Mouse (Mus musculus) heart, embryonic 14.5 days (tissue): ENCODE data around the gene Supv3l1. TPM values are rescaled to one million over a fixed set of nuclear protein-coding genes. Genes with fewer than 3 reads are reported as not detected.
"Not testable (repeated sequence)": the region's sequence is repeated elsewhere in the genome, so short reads cannot be mapped to it uniquely, and the experiment has no call there.

Source experiments
- ATAC-seq: fragments of 200-750 bp; cut with Nextera tagmentation; 2 replicates; pipeline ENCODE4 v1.8.0; 2017; ENCODE audit warnings: low read depth, moderate TSS enrichment; ENCODE audit not compliant: insufficient number of reproducible peaks, insufficient read depth, low FRiP score
- H3K27ac ChIP-seq, 2 experiments: fragments of 200-500 bp in 1 of 2; fragments of 300-500 bp in 1 of 2; sonication (generic) in 1 of 2; replicated peaks in 1 of 2; 2 replicates each; pipeline ENCODE4 v1.5.1; 2012 to 2014; ENCODE audit warnings: low read depth in 2 of 2, low read length in 2 of 2, control low read depth in 1 of 2, mild to moderate bottlenecking in 1 of 2, mixed read lengths in 1 of 2; ENCODE audit not compliant: control insufficient read depth in 1 of 2, insufficient read depth in 1 of 2
- H3K27me3 ChIP-seq: fragments of 300-500 bp; sonication (generic); 2 replicates; pipeline ENCODE4 v1.6.1; 2014; ENCODE audit warnings: mild to moderate bottlenecking, low read length, control low read depth; ENCODE audit not compliant: control insufficient read depth, insufficient read depth
- H3K36me3 ChIP-seq: fragments of 300-500 bp; sonication (generic); 2 replicates; pipeline ENCODE4 v1.6.1; 2014; ENCODE audit warnings: mild to moderate bottlenecking, control low read depth, low read length, mixed read lengths; ENCODE audit not compliant: control insufficient read depth, insufficient read depth
- H3K4me1 ChIP-seq, 2 experiments: fragments of 200-500 bp in 1 of 2; fragments of 300-500 bp in 1 of 2; sonication (generic) in 1 of 2; 2 replicates each; pipeline ENCODE4 v1.6.1; 2012 to 2014; ENCODE audit warnings: low read length in 2 of 2, control low read depth in 1 of 2, mixed read lengths in 1 of 2; ENCODE audit not compliant: control insufficient read depth in 2 of 2, insufficient read depth in 2 of 2
- H3K4me2 ChIP-seq: fragments of 300-500 bp; sonication (generic); 2 replicates; pipeline ENCODE4 v1.6.1; 2014; ENCODE audit warnings: mild to moderate bottlenecking, low read length
- H3K4me3 ChIP-seq, 2 experiments: fragments of 200-500 bp in 1 of 2; fragments of 300-500 bp in 1 of 2; sonication (generic) in 1 of 2; 2 replicates each; pipeline ENCODE4 v1.5.1; 2012 to 2014; ENCODE audit warnings: low read length in 2 of 2, mild to moderate bottlenecking in 2 of 2, control low read depth in 1 of 2, low read depth in 1 of 2, moderate library complexity in 1 of 2; ENCODE audit not compliant: control insufficient read depth in 1 of 2, insufficient read depth in 1 of 2
- H3K9ac ChIP-seq: fragments of 300-500 bp; sonication (generic); 2 replicates; pipeline ENCODE4 v1.6.1; 2014; ENCODE audit warnings: mild to moderate bottlenecking, low read length
- H3K9me3 ChIP-seq: fragments of 300-500 bp; sonication (generic); 2 replicates; pipeline ENCODE4 v1.6.1; 2016; ENCODE audit warnings: low read length, control low read depth; ENCODE audit not compliant: control insufficient read depth
- WGBS: fragments of 180-500 bp; shearing (Covaris S2); extraction: QIAGEN DNeasy Blood & Tissue Kit; methylation state at CpG from one replicate; pipeline ENCODE4 v1.1.7; 2014; 5-methylcytosine and 5-hydroxymethylcytosine counted together
- polyA plus RNA-seq: library from polyadenylated mRNA; unstranded; fragments of >200 nt; fragmentation: Nextera tagmentation; extraction: Ambion mirVana; gene quantifications from 2 replicates; pipeline ENCODE4 v1.2.1, GENCODE M21; 2014

Gene Supv3l1
- 29.2 and 29.5 TPM in 2 replicates for polyA plus RNA-seq

DNA sequence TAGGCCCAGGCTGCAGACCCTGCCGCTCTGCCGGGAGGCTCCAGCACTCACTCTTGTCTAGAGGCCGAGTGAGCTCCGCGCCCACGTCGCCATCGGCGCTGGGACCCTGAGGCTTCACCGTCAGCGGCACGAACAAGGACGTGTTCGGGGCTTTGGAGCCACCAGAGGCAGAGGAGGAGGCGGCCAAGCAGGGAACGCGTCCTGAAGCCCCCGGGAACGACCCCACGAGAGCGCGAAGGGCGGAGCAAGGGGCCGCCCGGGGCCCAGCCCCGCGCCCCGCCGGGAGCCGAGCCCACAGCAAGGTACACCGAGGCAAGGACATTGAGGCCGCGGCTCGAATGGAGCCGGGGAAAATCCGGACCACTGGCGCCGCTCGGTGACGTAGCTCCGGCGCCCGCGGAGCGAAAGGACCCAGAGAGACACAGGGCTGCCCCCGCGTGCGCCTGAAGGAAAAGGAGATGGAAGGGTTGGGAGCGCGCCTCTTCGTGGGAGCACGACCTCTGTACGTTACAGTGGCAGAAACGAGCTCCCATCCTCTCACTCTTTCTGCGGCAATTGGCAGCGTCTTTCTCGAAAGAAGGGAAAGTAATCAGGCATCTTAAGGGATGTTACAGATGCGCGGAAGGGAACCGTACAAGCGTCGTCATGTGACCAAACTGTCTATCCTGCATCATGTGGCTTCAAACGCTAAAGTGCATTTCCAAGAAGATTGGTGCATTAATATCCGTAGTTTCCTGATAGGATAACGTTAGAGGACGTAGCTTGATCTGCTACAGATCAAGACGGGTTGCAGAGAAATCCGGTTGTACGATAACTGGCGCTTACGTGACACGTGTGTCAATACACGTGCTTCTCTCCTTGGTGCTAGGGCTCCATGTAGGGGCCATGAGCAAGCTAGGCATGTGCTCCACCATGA lies at the start of gene Supv3l1, which contains the start of gene 4930507D05Rik:
TSS of gene Supv3l1 (minus strand) at position 375 of the 916 bp plus-strand sequence.
TSS of gene 4930507D05Rik (plus strand) at position 126 of the 916 bp plus-strand sequence.
- Histone ChIP-seq H3K9ac (peak within 1 kb of the TSS; percentile 99), H3K27ac (peak within 1 kb of the TSS; percentile 83 to 89), H3K4me3 (peak within 1 kb of the TSS; percentile 95 to 99), H3K4me2 (peak within 1 kb of the TSS; percentile 77), H3K27me3 (no peaks in the 10 kb centered on the region), H3K36me3 (peaks cover 33% of the 10 kb centered on the region), H3K4me1 (peaks cover 7 to 16% of the 10 kb centered on the region in 2 experiments; a peak in 3 of 4 replicates), H3K9me3 (no peaks in the 10 kb centered on the region)
- peak; percentile 85 for ATAC-seq
- WGBS: under 1% methylated on average over 73 of the region's 73 CpGs

DNA sequence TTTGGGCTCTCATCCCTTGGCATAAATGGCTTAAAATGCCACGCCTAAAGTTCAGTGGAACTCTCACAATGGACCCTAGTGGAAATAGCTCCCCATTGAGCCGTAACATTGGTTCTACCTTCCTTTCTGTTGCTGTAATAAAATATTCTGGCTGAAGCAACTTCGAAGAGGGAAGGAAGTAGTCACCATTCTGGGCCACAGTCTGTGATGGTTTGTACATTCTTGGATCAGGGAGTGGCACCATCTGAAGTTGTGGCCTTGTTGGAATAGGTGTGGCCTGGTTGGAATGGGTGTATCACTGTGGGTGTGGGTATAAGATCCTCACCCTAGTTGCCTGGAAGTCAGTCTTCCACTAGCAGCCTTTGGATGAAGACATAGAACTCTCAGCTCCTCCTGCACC lies 42.1 kb upstream of the Supv3l1 start:
- not testable (repeated sequence) for H3K9me3 ChIP-seq, H3K27me3 ChIP-seq, H3K4me3 ChIP-seq, H3K4me2 ChIP-seq, H3K4me1 ChIP-seq, H3K36me3 ChIP-seq, H3K9ac ChIP-seq, H3K27ac ChIP-seq, ATAC-seq
- 69% methylated on average over 3 of the region's 3 CpGs for WGBS

DNA sequence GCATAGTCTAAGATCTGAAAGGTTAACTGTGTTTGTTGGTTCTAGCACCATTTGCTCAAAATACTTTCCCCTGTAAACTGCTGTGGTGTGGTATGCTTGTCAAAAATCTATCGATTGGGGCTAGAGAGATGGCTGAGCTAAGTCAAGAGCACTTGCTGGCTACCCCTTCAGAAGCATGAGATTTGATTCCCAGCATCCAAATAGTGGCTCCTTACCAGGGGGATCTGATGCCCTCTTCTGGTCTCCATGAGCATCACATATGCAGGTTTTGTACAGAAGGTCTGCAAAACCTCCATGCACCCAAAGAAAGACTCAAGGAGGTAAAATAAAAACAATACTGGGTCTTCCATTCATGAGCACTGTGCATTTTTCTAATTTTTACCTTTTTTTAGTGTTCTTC lies 38.7 kb upstream of the Supv3l1 start:
- H3K27ac ChIP-seq: no peak overlapping the region

DNA sequence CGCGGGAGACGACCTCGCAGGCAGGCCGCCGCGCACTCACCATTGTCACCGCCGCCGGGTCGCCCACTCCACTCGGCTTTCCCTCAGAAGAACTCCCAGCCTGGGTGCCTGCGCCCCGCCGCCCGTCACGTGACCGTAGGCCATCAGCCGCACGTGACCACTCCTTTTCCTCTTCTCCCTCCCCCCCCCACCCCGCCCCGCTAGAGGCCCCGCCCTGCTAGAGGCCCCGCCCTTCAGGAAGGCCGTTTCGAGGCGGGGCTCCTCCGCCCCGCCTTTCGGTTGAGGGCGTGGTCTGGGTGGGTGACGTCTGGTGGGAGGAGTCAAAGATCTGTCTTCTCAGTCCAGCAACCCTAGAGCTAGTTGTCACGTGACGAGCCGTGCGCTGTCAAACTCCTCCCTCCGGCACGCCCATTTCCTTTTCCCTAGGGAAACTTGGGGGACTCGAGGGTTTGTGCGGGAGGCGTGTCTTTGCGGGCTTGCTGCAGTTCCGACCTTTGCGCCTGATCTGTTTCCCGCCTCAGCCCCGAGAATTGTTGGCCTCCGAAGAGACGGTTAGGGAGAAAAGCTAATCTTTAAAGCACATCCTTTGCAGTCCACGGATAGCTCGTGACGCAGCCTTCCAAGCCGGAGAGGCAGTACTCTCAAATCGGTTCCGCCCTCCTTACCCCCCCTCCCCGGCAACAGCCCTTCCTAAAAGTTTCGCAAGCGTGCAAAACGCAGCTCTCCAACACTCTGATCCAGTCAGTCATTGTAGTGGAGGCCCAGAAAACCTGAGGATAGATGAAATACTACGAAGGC lies 37.3 kb upstream of the Supv3l1 start, which contains the start of gene Vps26a:
TSS of gene Vps26a (minus strand) at position 188 of the 798 bp plus-strand sequence.
- Histone ChIP-seq H3K36me3 (no peaks in the 10 kb centered on the region), H3K4me2 (peak within 1 kb of the TSS; percentile 74), H3K4me1 (peaks cover 0 to 2% of the 10 kb centered on the region in 2 experiments; a peak in 1 of 4 replicates), H3K4me3 (peak within 1 kb of the TSS; percentile 87 to 99), H3K9me3 (no peaks in the 10 kb centered on the region), H3K9ac (peak within 1 kb of the TSS; percentile 84), H3K27ac (peak within 1 kb of the TSS; percentile 76 to 84), H3K27me3 (no peaks in the 10 kb centered on the region; the same call in 1 of the 2 replicates)
- ATAC-seq: peak; percentile 90
- WGBS: under 1% methylated on average over 45 of the region's 59 CpGs

More for the DNA sequence above, 38.7 kb upstream of the Supv3l1 start:
- no peak overlapping the region for H3K9ac ChIP-seq
- H3K4me2 ChIP-seq: no peak overlapping the region
- ATAC-seq: no peak
- H3K36me3 ChIP-seq: no peaks in the 10 kb centered on the region
- peaks cover 0 to 2% of the 10 kb centered on the region in 2 experiments; a peak in 1 of 4 replicates for H3K4me1 ChIP-seq
- H3K4me3 ChIP-seq: no peak overlapping the region
- WGBS: 8% methylated on average over 1 of the region's 1 CpGs
- H3K9me3 ChIP-seq: no peaks in the 10 kb centered on the region
- H3K27me3 ChIP-seq: no peaks in the 10 kb centered on the region; the same call in 1 of the 2 replicates

DNA sequence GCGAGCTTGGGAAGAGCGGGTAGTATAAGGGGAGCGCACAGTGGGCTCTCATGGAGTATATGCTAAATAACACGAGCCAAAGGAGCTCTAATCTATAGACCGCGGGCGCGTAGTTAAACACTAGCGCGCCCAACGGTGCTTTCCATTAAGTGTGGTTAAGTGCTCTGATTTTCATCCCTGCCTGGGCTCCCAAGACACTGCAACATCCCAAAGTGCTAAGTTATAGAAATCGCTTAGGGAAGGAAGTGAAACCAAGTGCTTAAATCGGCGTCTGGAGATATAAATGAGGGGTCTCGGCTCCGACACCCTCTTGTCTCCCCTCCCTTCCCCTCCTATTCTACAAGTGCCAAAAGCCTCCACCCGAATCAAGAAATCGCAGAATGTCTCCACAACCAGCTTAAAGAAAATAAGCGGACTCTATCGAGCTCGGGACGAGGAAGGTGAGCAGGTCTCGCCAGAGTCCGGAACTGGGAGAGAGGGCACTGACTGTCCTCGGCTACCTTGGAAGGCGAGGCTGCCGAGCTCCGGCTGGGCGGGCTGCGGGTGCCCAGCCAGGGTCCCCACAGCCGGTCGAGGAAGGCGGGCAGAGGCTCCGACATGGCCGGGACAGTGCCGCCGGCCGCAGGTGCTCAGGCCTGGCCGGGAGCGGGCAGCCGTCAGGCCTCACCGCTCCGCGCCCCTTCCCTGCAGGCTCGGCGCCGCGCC lies 36.5 kb upstream of the Supv3l1 start:
- Histone ChIP-seq H3K4me2 (peak overlapping the region; percentile 74), H3K27ac (peak overlapping the region; percentile 76 to 84), H3K9ac (peak overlapping the region; percentile 84), H3K9me3 (no peaks in the 10 kb centered on the region), H3K27me3 (no peaks in the 10 kb centered on the region; the same call in 1 of the 2 replicates), H3K4me3 (peak overlapping the region; percentile 87 to 99), H3K36me3 (no peaks in the 10 kb centered on the region), H3K4me1 (peaks cover 0 to 2% of the 10 kb centered on the region in 2 experiments; a peak in 1 of 4 replicates)
- under 1% methylated on average over 41 of the region's 48 CpGs for WGBS
- peak; percentile 79 for ATAC-seq

DNA sequence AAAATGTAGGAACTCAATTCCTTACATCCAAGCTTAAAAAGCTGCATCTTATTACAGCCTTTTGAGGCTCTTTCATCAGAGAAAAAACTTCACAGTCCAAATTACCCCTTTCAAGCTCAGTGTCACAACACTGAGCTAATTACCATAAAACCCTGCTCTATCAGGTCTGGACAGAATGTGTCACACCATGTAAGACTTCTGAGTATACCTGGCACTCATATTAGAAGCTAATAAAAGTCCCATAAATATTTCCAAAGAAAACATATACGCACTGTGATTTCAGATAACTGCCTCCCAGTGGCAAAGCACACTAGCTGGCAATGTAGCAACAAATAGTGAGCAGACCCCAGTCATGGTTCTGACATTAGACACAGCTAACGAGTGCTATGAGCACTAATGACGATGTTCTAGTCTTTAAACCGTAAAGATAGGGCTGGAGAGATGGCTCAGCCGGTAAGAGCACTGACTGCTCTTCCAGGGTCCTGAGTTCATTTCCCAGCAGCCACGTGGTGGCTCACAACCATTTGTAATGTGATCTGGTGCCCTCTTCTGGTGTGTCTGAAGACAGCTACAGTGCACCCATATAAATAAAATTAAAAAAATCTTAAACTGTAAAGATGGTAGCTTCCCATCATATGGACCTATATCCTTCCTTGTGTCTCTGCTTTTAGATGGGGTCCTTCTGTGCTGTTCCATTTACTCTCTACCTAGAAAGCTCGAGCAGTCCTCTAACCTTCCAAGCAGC lies 31.7 kb upstream of the Supv3l1 start:
- H3K27ac ChIP-seq: no peak overlapping the region

More for the DNA sequence above, 31.7 kb upstream of the Supv3l1 start:
- H3K9me3 ChIP-seq: no peaks in the 10 kb centered on the region
- no peaks in the 10 kb centered on the region for H3K27me3 ChIP-seq
- H3K4me2 ChIP-seq: no peak overlapping the region
- WGBS: 70% methylated on average over 7 of the region's 7 CpGs
- peaks cover 16% of the 10 kb centered on the region for H3K36me3 ChIP-seq
- no peak overlapping the region for H3K9ac ChIP-seq
- no peak overlapping the region for H3K4me3 ChIP-seq
- H3K4me1 ChIP-seq: no peaks in the 10 kb centered on the region
- ATAC-seq: no peak
